Mouse (Mus musculus) left cerebral cortex, postnatal 14 days (tissue): ENCODE measurements around the gene Rnase4. TPM values are rescaled to one million over a fixed set of nuclear protein-coding genes. Genes with fewer than 3 reads are reported as not detected.

Experiments used
- DNase-seq, 2 experiments: peaks; one replicate each; pipeline ENCODE4 v3.0.0; 2021 to 2022; ENCODE audit warnings: low spot score in 2 of 2, mixed read lengths in 1 of 2
- intact Hi-C: fragments of 180-260 bp; cut with DNase I; formaldehyde crosslinking; loops from one replicate; pipeline ENCODE4 v1.15.1; 2025
- total RNA-seq, 2 experiments: library from RNA; stranded (reverse); gene quantifications; 2 replicates each; pipeline ENCODE4 v1.2.3; 2021

Gene Rnase4
- total RNA-seq, 2 experiments from 2014 or later, result 19.0 to 20.1 TPM

DNA sequence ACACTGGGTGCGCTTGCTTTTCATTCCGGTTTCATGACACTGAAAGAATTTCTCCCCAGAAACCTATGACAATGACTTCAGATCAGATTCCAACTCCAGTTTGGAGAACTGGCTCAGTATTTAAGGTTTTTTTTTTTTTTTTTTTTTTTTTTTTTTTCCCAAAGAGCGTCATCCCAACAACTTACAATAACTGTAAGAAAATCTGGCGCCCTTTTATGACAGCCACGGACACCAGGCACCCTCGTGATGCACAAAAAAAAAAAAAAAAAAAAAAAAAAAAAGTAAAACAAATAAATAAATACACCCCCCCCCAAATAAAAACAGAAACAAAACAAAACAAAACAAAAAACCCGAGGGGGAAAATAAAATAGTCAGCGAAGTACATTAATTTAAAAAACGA lies 3.1 kb upstream of the Rnase4 start:
- intact Hi-C loops, result no loop called here

DNA sequence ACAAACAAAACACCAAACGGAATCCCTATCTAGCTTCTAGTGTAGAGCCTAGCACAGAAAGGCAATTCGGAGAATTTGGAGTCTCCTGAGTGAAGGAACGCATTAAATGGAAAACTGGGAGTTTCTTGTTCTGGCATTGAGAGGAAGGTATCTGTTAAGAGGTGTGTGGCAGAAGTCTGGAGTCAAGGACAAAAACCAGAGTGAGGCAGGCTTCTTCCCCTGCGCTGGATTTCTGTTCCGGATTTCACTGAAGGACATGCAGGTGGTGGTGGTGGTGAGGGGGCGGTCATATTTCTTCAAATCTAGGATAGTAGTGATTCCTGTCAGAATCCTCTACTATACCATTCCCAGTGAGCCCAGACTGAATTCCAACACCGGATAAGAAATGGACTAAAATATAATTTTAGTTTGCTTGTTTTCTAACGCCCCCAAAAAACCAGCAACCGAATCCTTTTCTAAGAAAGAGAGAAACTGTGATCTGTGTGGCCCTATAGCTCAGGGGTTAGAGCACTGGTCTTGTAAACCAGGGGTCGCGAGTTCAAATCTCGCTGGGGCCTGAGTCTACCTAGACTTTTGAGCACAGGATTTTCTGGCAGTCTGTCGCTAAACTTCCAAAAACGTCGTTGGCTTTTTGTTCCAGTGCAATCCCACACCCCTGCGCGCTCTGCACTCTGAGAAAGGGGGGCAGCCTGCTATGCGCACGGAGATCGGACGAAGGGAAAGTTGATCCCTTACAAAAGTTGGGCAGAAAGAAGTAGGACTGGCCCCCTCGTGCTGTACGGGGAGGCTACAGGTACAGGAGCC lies 2.5 kb upstream of the Rnase4 start:
- intact Hi-C loops, result no loop called here
- DNase-seq, result peak; percentile 82 to 91

More for the DNA sequence above, 3.1 kb upstream of the Rnase4 start:
- DNase-seq, result no peak

GRCm38 (mm10) chr14:51088970-51089673 lies 1.8 kb upstream of the Rnase4 start:
- intact Hi-C loops, result loop anchor here (1.0 kb wide), 2 partner anchors 25 to 282 kb away; partner anchors contain the start of genes Ccnb1ip1 and Parp2
- DNase-seq, result peak; percentile 98 to 99

GRCm38 (mm10) chr14:51089674-51090076 lies 1.2 kb upstream of the Rnase4 start:
- intact Hi-C loops, result loop anchor here (1.0 kb wide), 2 partner anchors 25 to 282 kb away; partner anchors contain the start of genes Ccnb1ip1 and Parp2
- no peak for DNase-seq

GRCm38 (mm10) chr14:51090077-51090781 lies 648 bp upstream of the Rnase4 start:
- DNase-seq, result peak; percentile 79 to 87
- intact Hi-C loops, result no loop called here

GRCm38 (mm10) chr14:51092073-51092620 lies 1.3 kb downstream of the Rnase4 start:
- no peak for DNase-seq
- intact Hi-C loops, result no loop called here

DNA sequence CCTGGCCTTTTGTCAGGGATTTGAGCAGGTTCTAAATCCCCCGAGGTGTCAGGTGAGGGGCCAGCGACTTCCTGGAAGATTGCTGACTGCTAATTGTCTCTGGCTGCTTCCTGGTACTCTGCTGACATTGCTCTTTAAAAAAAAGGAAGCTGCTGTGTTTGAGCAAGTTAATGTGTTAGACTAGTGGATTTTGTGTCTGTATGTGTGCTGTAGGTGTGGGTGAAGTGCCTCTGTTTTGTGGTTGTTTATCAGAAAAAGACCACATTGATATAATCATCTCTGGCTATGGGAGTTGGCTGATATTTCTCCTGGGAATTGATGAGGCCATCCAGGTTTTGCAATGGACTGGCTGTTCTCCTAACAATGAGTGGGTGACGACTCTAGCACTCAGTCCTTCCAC lies 2.6 kb downstream of the Rnase4 start:
- intact Hi-C loops, result no loop called here
- no peak for DNase-seq

- intact Hi-C loops, result no loop called here
- DNase-seq, result peak; percentile 36 to 64
These were observed 3.4 kb downstream of the Rnase4 start for GRCm38 (mm10) chr14:51094096-51094875.

DNA sequence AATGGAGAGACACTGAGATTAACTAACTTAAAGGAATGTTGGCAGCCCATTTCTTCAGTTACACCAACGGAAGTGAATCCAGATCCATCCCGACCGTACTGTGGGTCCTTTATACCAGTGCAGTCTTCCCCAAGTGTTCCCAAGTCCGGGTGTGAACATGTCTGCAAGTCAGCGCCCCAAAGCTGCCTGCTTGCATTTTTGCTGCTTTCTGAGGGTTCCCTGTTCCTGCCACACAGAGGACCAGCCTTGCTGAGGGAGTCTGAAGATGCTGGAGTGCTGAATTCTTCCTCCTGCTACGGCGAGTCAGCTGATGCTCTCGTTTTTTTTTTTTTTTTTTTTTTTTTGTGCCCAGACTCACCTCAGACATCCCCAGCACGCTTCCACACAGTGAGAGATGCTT lies 4.0 kb downstream of the Rnase4 start:
- intact Hi-C loops, result loop anchor here (5.0 kb wide), 1 partner anchor 68 kb away; no protein-coding TSS in a partner anchor
- DNase-seq, result no peak

GRCm38 (mm10) chr14:51095736-51096524 lies 5.1 kb downstream of the Rnase4 start:
- intact Hi-C loops, result loop anchor here (5.0 kb wide), 1 partner anchor 69 kb away; no protein-coding TSS in a partner anchor
- DNase-seq, result no peak

DNA sequence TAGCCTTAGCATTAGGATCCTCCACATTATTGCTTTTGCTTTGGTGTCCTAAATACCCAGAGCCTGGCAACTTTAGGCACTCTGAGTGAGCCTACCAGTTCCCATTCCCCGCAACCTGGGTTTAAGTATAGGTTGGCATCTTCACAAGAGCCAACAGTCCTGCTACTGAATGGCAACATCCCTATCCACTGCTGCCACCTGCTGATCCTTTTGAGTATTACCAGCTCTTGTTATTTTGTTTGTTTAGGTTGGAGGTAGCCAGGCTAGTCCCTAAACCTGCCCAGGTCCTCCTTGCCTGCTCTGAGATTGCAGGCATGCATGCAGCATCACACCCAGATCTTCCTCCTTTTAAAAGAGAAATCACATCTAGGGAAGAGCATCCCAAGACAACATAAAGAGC lies 7.4 kb downstream of the Rnase4 start:
- intact Hi-C loops, result loop anchor here (5.0 kb wide), 1 partner anchor 71 kb away; no protein-coding TSS in a partner anchor

GRCm38 (mm10) chr14:51098921-51099320 lies 8.0 kb downstream of the Rnase4 start:
- no peak for DNase-seq
- intact Hi-C loops, result loop anchor here (5.0 kb wide), 1 partner anchor 72 kb away; no protein-coding TSS in a partner anchor

More for the DNA sequence above, 7.4 kb downstream of the Rnase4 start:
- DNase-seq, result peak; percentile 94 to 95

DNA sequence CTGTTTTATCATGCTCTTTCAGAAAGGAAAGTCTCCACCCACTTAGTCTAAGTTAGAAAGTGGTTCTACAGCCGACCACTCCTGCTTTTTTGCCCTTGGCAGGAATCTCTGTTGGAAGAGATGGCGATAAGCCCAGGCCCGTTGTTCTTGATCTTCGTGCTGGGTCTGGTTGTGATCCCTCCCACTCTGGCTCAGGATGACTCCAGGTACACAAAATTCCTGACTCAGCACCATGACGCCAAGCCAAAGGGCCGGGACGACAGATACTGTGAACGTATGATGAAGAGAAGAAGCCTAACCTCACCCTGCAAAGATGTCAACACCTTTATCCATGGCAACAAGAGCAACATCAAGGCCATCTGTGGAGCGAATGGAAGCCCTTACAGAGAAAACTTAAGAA lies 10.4 kb downstream of the Rnase4 start:
- intact Hi-C loops, result loop anchor here (5.0 kb wide), 3 partner anchors 141 to 246 kb away; no protein-coding TSS in a partner anchor
- no peak for DNase-seq

GRCm38 (mm10) chr14:51103217-51103616 lies 12.3 kb downstream of the Rnase4 start:
- intact Hi-C loops, result loop anchor here (5.0 kb wide), 3 partner anchors 139 to 244 kb away; no protein-coding TSS in a partner anchor
- peak in 1 of 2 experiments; percentile 78 for DNase-seq

DNA sequence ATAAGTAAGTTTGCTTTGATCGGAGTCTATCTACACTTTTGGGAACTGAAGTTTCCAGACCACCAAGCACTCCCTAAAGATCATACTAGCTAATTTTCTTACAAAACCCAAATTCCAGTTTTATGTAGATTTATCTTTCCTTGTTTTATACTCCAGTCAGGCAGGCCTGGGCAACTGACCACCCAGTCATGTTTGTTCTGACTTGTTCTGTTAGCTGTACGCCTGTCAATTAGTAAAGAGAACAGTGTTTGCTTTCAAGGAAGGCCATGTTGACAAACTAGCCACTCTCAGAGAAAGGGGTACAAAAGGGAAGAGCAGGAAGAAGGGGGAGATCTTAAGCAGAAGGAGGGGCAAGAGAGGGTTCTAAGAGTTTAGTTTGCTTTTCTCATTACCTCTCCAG lies 13.5 kb downstream of the Rnase4 start:
- no peak for DNase-seq
- intact Hi-C loops, result loop anchor here (2.0 to 5.0 kb wide), 4 partner anchors 70 to 243 kb away; no protein-coding TSS in a partner anchor

DNA sequence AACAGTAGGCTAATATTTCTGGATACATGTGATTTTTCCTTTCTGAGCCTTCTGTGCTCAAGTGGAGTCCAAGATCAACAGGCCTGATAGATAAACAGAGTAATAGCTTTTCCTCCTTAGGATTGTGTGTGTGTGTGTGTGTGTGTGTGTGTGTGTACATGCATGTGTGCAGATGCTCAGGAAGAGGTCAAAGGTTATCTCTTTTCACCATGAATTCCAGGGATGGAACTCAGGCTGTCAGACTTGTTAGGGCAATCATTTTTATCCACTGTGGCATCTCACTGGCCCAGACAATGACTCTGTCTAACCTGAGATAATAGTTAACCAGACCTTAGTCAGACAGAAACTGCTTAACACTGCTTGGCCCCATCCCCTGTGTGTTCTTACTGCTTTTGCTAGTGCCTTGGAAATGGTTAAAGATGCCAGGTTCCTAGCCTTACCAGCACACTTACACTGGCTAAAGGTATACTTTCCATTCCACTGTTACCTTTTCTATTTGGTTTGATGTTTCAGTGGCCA lies 15.6 kb downstream of the Rnase4 start:
- no peak for DNase-seq
- intact Hi-C loops, result no loop called here

GRCm38 (mm10) chr14:51111966-51112365 lies 21.1 kb downstream of the Rnase4 start:
- DNase-seq, result no peak
- intact Hi-C loops, result no loop called here
